Mouse (Mus musculus): ENCODE data around the gene Pam. TPM values are rescaled to one million over a fixed set of nuclear protein-coding genes. Genes with fewer than 3 reads are reported as not detected.

Pam gene
- total RNA-seq, 2 experiments from 2014 or later, result 99.1 to 125 TPM

- DNase-seq (ENCODE audit: low spot score in 2 of 2), result no peak
Observed at GRCm38 (mm10) chr1:97922395-97922794, 173.1 kb downstream of the Pam start.

GRCm38 (mm10) chr1:97921886-97922285, 173.6 kb downstream of the Pam start:
- DNase-seq (ENCODE audit: low spot score in 2 of 2), result no peak

- no peak for DNase-seq (ENCODE audit: low spot score in 2 of 2)
Observed at GRCm38 (mm10) chr1:97918495-97918894, 177.0 kb downstream of the Pam start.

- no peak for DNase-seq (ENCODE audit: low spot score in 2 of 2)
Observed at GRCm38 (mm10) chr1:97916971-97917234, 178.5 kb downstream of the Pam start.

GRCm38 (mm10) chr1:97916218-97916970, 179.1 kb downstream of the Pam start:
- DNase-seq (ENCODE audit: low spot score in 2 of 2), result no peak

- no peak for DNase-seq (ENCODE audit: low spot score in 2 of 2)
Observed at GRCm38 (mm10) chr1:97915726-97916125, 179.7 kb downstream of the Pam start.

GRCm38 (mm10) chr1:97910874-97911273, 184.6 kb downstream of the Pam start:
- no peak for DNase-seq (ENCODE audit: low spot score in 2 of 2)

GRCm38 (mm10) chr1:97909561-97909960, 185.9 kb downstream of the Pam start:
- no peak for DNase-seq (ENCODE audit: low spot score in 2 of 2)

GRCm38 (mm10) chr1:97908736-97909135, 186.7 kb downstream of the Pam start:
- DNase-seq (ENCODE audit: low spot score in 2 of 2), result no peak

GRCm38 (mm10) chr1:97903912-97904460, 191.5 kb downstream of the Pam start:
- DNase-seq (ENCODE audit: low spot score in 2 of 2), result no peak

- DNase-seq (ENCODE audit: low spot score in 2 of 2), result no peak
Observed at GRCm38 (mm10) chr1:97902830-97903229, 192.6 kb downstream of the Pam start.

- no peak for DNase-seq (ENCODE audit: low spot score in 2 of 2)
Observed at GRCm38 (mm10) chr1:97900559-97901153, 194.8 kb downstream of the Pam start.

- no peak for DNase-seq (ENCODE audit: low spot score in 2 of 2)
Observed at GRCm38 (mm10) chr1:97887511-97887910, 207.9 kb downstream of the Pam start.

GRCm38 (mm10) chr1:97883498-97883897, 211.9 kb downstream of the Pam start:
- no peak for DNase-seq (ENCODE audit: low spot score in 2 of 2)

- DNase-seq (ENCODE audit: low spot score in 2 of 2), result no peak
Observed at GRCm38 (mm10) chr1:97877037-97877436, 218.4 kb downstream of the Pam start.

GRCm38 (mm10) chr1:97873490-97874054, 221.9 kb downstream of the Pam start:
- DNase-seq (ENCODE audit: low spot score in 2 of 2), result no peak

GRCm38 (mm10) chr1:97872493-97872892, 223.0 kb downstream of the Pam start:
- no peak for DNase-seq (ENCODE audit: low spot score in 2 of 2)

GRCm38 (mm10) chr1:97872072-97872471, 223.4 kb downstream of the Pam start:
- no peak for DNase-seq (ENCODE audit: low spot score in 2 of 2)

GRCm38 (mm10) chr1:97864135-97864534, 231.3 kb downstream of the Pam start:
- DNase-seq (ENCODE audit: low spot score in 2 of 2), result no peak

- no peak for DNase-seq (ENCODE audit: low spot score in 2 of 2)
Observed at GRCm38 (mm10) chr1:97863140-97863539, 232.3 kb downstream of the Pam start.

GRCm38 (mm10) chr1:97862734-97863133, 232.7 kb downstream of the Pam start:
- DNase-seq (ENCODE audit: low spot score in 2 of 2), result no peak

GRCm38 (mm10) chr1:97854256-97854655, 241.2 kb downstream of the Pam start:
- no peak for DNase-seq (ENCODE audit: low spot score in 2 of 2)

All from gastrocnemius, postnatal 4 days (tissue).